Mouse (Mus musculus): ENCODE measurements around the gene Psen2. TPM values are rescaled to one million over a fixed set of nuclear protein-coding genes. Genes with fewer than 3 reads are reported as not detected.

The Psen2 gene
- total RNA-seq, 2 experiments from 2014 or later, result 12.5 to 12.7 TPM

DNA sequence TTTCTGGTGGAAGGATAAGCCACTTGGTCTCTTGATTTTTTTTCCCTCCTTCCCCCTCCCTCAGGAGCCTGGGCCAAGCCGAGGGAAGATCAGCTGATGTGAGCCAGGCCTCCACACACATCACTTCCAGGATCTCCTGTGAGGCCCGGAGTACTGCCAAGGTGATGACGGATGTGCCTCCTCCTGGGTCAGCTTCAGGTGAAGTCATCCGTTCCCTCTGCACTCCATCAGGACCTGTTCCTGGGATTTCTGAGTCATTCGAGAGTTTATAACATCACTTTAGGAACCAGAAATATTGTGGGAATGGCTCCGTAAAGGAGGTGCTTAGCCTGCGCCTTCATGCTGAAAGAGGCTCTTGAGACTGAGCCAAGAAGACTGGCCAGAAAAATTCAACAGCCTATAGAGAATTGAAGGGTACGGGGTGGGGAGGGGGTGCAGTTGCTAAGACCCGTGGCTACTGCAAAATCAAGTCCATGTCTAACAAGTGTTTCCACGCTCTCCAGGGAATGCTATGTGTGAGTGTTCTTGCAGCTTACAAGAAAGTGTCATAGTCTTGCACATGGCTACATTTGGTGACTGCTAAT is 11.6 kb upstream of the Psen2 start:
- peak; percentile 44 for DNase-seq

DNA sequence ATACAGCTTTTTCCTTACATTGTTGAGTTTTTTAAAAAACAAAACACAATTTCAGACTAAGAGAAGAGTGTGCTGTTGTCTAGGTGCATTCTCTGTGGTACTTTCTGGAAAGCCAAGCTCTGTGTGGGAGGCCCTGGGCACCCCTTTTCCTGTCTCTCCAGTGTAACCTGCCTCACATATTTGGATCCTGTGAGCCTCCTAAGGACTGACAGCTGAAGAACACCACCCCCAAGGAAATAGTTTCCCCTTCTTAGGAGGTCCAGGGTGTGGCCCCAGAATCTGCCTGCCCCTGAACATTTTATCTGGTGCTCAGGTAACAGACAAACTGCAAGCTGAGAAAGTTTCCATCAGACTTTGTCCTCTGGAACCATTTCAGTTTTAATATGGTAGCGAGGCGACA is 5.8 kb upstream of the Psen2 start:
- no peak for DNase-seq

- DNase-seq, result peak; percentile 95
Measured at GRCm38 (mm10) chr1:180268249-180269031, 5.2 kb upstream of the Psen2 start.

DNA sequence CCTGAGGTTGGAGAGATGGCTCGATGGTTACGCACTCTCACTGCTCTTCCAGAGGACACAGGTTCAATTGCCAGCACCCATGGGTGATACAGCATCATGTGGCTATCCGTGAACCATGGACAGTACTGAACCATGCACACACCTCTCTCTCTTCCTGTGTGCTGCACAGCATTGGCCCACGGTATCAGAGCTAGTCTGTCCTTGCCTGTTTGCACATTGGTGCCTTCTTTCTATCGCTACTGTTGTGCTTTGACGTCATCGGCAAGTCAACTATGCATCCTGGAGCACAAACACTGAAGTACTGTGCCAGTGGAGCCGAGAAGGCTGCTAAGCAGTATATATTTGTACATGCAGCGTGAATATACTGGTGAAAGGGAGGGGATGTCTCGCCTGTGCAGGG is 3.9 kb upstream of the Psen2 start:
- no peak for DNase-seq

GRCm38 (mm10) chr1:180265399-180265798 is 2.2 kb upstream of the Psen2 start:
- peak; percentile 66 for DNase-seq

DNA sequence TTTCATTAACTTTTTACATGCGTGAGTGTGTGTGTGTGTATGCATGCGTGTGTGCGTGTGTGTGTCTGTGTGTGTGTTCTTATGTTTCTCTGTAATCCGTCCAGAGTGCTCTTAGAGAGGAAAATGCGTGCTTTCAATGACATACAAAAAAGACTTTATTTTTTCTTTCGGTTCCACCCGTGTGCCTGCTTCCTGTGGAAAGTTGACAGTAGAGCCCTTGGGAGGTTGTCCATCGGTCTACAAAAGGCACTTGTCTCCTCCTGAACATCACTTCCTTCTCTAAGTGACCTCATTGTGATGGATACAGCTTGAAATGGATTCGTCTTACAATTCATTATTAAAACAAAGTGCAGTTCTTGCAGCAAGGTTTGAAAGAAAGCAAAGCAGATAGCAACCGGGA is 1.6 kb upstream of the Psen2 start:
- no peak for DNase-seq

DNA sequence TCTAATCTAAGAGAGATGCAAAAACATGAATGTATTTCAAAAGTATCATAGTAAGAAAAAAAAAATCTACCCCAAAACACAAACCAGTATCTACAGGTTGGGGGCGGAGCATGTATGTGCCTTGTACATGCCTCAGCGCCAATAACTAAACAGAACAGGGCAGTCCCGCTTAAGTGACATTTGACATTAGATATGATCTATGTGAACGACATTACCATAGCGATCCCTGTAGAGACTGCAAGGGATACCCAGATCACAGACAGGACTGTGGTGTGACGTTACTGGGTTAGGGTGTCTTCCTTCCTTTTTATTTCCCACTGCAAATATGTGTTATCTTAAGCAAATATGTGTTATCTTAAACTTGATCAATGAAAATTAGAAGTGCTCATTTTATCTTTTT is 1.2 kb upstream of the Psen2 start:
- DNase-seq, result no peak

- no peak for DNase-seq
Measured at GRCm38 (mm10) chr1:180261857-180262570, 1.2 kb downstream of the Psen2 start.

- no peak for DNase-seq
Measured at GRCm38 (mm10) chr1:180261415-180261814, 1.8 kb downstream of the Psen2 start.

GRCm38 (mm10) chr1:180260886-180261285 is 2.4 kb downstream of the Psen2 start:
- no peak for DNase-seq

DNA sequence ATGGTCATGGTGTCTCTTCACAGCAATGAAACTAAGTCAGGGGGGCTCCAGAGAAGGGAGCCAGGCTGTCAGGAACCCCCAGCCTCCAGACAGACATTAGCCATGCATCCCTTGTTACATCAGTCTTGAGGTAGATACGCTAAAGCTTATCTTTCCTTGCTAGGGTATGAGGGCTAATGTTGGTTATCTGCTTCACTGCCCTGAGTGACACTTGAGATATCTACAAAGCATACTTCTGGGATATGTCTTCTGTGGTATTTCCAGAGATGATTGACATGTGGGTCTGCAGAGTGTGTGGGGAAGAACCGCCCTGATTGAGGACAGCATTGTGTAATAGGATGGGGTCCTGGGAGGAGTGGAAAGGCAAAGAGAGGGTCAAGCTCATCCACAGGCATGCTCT is 3.5 kb downstream of the Psen2 start:
- DNase-seq, result no peak

- no peak for DNase-seq
Measured at GRCm38 (mm10) chr1:180257446-180257845, 5.8 kb downstream of the Psen2 start.

DNA sequence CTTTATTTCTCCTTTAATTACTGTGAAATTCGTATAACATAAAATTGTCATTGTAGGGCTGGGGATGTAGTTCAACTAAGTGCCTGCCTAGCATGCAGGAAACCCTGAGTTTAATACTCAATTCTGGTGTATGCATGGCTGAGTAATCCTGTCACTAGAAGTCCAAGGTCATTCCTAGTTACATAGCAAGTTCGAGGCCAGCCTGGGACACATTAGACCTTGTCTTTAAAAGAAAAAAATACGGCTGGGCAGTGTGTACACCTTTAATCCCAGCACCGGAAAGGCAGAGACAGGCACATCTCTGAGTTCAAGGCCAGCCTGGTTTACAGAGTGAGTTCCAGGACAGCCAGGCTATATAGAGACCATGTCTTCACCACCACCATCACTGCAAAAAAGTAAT is 6.4 kb downstream of the Psen2 start:
- no peak for DNase-seq

- DNase-seq, result peak; percentile 99
Measured at GRCm38 (mm10) chr1:180256138-180256674, 7.0 kb downstream of the Psen2 start.

GRCm38 (mm10) chr1:180255294-180256117 is 7.7 kb downstream of the Psen2 start:
- peak; percentile 55 for DNase-seq

- no peak for DNase-seq
Measured at GRCm38 (mm10) chr1:180254316-180254715, 8.9 kb downstream of the Psen2 start.

DNA sequence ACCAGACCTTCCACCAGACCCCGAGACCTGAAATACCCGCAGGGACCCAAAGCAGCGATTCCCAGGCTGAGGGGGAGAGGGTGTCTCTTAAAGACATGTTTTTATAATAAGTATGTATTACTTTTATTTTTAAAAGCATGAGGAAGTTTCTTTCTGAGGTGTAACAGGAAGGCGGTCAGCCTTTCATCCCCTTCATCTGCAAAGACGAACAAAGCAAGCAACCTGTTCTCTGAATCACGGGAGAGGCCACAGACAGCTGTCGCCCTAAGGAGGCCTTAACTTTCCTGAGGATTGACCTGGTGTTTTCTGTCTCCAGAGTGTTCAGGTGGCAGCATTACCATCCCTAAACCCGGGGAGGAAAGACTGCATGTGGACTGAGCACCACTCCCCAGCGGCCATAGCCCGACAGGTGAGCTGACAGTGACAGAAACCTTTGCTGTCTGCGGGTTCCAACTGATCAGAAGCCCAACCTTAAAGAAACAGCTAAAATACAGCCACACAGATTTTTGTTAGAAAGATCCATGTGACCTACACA is 10.5 kb downstream of the Psen2 start:
- DNase-seq, result no peak

DNA sequence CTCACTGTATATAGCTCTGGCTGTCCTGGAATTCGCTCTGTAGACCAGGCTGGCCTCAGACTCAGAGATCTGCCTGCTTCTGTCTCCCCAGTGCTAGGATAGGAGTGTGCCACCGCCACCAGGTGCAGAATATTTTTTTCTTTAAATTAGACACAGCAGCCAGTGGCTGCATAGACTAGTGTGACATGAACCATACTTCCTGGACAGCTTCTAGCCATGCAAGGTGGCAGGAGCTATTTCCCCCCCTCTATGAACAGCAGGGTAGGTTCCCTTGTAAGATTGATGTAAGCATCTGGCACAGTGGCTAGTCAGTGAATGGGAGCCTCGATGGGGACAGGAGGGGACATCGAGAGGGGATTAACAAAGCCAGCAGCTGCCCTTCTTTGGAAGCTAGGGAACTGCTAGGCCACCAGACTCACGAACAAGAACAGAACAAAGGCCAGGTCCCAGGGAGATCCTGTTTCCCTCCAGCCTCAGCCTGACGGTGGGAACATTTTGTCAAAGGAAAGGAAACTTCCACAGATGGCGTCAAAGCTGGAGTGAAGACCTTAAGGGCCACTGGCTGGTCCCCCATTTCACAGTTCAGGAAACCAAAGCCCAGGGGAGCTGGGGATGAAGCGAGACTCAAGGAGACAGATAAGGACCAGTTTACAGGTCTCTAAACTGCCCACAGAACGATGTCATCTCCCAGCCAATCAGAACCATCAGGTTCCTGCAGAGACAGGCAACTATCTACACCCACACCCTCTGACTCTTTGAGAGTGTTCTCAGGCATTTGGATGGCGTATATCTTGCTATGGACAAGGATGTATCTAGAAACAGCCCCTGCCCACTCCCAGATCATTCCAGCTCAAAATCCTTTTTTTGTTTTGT is 11.8 kb downstream of the Psen2 start:
- DNase-seq, result no peak

DNA sequence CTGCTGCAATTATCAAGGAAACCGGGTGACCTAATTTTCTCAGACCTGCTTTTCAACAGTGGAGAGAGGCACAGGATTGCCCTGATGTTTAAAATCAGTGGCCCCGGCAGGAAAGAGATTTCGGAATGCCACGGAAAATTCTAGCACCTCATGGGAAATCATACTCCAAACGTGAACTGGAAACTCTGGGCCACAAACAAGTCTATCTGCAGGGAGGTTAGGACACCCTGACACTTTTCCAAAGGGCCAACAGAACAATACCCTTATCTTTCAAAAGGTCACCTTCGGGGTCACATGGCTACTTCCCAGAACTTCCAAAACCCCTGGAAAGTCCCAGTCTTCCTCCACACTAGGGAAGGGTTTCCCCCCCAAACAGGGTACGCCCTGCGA is 12.8 kb downstream of the Psen2 start:
- DNase-seq, result peak; percentile 48

GRCm38 (mm10) chr1:180249666-180250440 is 13.4 kb downstream of the Psen2 start:
- peak; percentile 88 for DNase-seq

Data from heart, postnatal 4 days (tissue).